26 mouse cellular contexts compared by ENCODE assay signal in genomic region chr8:122637230-122637629, GRCm38 (mm10). TPM values are rescaled to one million over a fixed set of nuclear protein-coding genes. Genes with fewer than 3 reads are reported as not detected.
DNase-seq lines count a peak whose midpoint lies in the region; ATAC-seq and TF ChIP-seq lines count a peak whose summit lies in the region.
"Had no signal": no experiment of that assay in that cellular context is flagged by ENCODE, and none has a peak within 500 bp of the region (broad histone marks: within the 10 kb centered on the region; RNA-seq: fewer than 3 reads in every experiment).

No protein-coding gene starts in this region.

- H3K9ac ChIP-seq in liver, embryonic 12.5 days, result 0 out of 2 replicates have a peak overlapping the region, but pooled peaks have one; percentile 17
- H3K9ac ChIP-seq in liver, embryonic 11.5 days (ENCODE audit: low read depth, low read length), result no peak overlapping the region
- no peak overlapping the region for H3K9ac ChIP-seq in stomach, embryonic 16.5 days (ENCODE audit: low read length)
- H3K9ac ChIP-seq: embryonic facial prominence, embryonic 12.5 days; forebrain, embryonic 12.5 days; hindbrain, embryonic 15.5 days had no signal

- H3K9me3 ChIP-seq in liver, embryonic 12.5 days (replicated peaks), result no peaks in the 10 kb centered on the region
- no peaks in the 10 kb centered on the region for H3K9me3 ChIP-seq in liver, embryonic 11.5 days (ENCODE audit: control insufficient read depth, low read length)
- H3K9me3 ChIP-seq in limb, embryonic 10.5 days (replicated peaks), result no peaks in the 10 kb centered on the region
- no peaks in the 10 kb centered on the region for H3K9me3 ChIP-seq in stomach, embryonic 16.5 days (replicated peaks; ENCODE audit: control insufficient read depth, low read length)
- H3K9me3 ChIP-seq: embryonic facial prominence, embryonic 12.5 days; forebrain, embryonic 12.5 days; hindbrain, embryonic 15.5 days had no signal

- H3K27ac ChIP-seq in gastrocnemius, adult 2 months, result peak overlapping the region; percentile 46; the same call in 1 of the 2 replicates
- H3K27ac ChIP-seq in liver, embryonic 12.5 days, result peak overlapping the region; percentile 82
- no peak overlapping the region for H3K27ac ChIP-seq in liver, embryonic 11.5 days (ENCODE audit: low read depth, low read length)
- H3K27ac ChIP-seq in limb, embryonic 10.5 days, result peak overlapping the region; percentile 11; the same call in 1 of the 2 replicates
- peak overlapping the region; percentile 87 for H3K27ac ChIP-seq in stomach, embryonic 16.5 days (ENCODE audit: low read length)
- H3K27ac ChIP-seq: embryonic facial prominence, embryonic 12.5 days; forebrain, embryonic 12.5 days; hindbrain, embryonic 15.5 days had no signal

- peaks cover 99% of the 10 kb centered on the region for H3K36me3 ChIP-seq in liver, embryonic 12.5 days
- peaks cover 24% of the 10 kb centered on the region for H3K36me3 ChIP-seq in liver, embryonic 11.5 days (ENCODE audit: control insufficient read depth, insufficient read depth, low read length)
- peaks cover 39% of the 10 kb centered on the region for H3K36me3 ChIP-seq in limb, embryonic 10.5 days
- H3K36me3 ChIP-seq in stomach, embryonic 16.5 days (ENCODE audit: control insufficient read depth, insufficient read depth, low read length), result no peaks in the 10 kb centered on the region
- H3K36me3 ChIP-seq: embryonic facial prominence, embryonic 12.5 days had no signal

- H3K4me3 ChIP-seq in gastrocnemius, adult 2 months, result no peak overlapping the region
- no peak overlapping the region for H3K4me3 ChIP-seq in liver, embryonic 12.5 days
- H3K4me3 ChIP-seq in liver, embryonic 11.5 days (ENCODE audit: low read depth, low read length), result no peak overlapping the region
- H3K4me3 ChIP-seq in limb, embryonic 10.5 days, result no peak overlapping the region
- no peak overlapping the region for H3K4me3 ChIP-seq in stomach, embryonic 16.5 days (replicated peaks; ENCODE audit: low read length)
- H3K4me3 ChIP-seq: embryonic facial prominence, embryonic 12.5 days; forebrain, embryonic 12.5 days; hindbrain, embryonic 15.5 days had no signal

- H3K4me2 ChIP-seq in liver, embryonic 12.5 days, result peak overlapping the region; percentile 52; the same call in 1 of the 2 replicates
- H3K4me2 ChIP-seq in liver, embryonic 11.5 days, result no peak overlapping the region
- no peak overlapping the region for H3K4me2 ChIP-seq in stomach, embryonic 16.5 days (ENCODE audit: low read depth, low read length)
- H3K4me2 ChIP-seq: embryonic facial prominence, embryonic 12.5 days; forebrain, embryonic 12.5 days; heart, embryonic 11.5 days; hindbrain, embryonic 15.5 days had no signal

- 83% methylated on average over 9 of the region's 9 CpGs for WGBS in liver, embryonic 12.5 days (ENCODE audit: insufficient replicate concordance)
- 85% methylated on average over 9 of the region's 9 CpGs for WGBS in liver, embryonic 11.5 days
- WGBS in limb, embryonic 10.5 days, result 91% methylated on average over 9 of the region's 9 CpGs
- 78% methylated on average over 9 of the region's 9 CpGs for WGBS in stomach, embryonic 16.5 days

- H3K4me1 ChIP-seq in liver, embryonic 12.5 days, result peaks cover 57% of the 10 kb centered on the region
- peaks cover 27% of the 10 kb centered on the region for H3K4me1 ChIP-seq in liver, embryonic 11.5 days (replicated peaks; ENCODE audit: control insufficient read depth, insufficient read depth, low read length)
- peaks cover 67% of the 10 kb centered on the region for H3K4me1 ChIP-seq in limb, embryonic 10.5 days
- H3K4me1 ChIP-seq in stomach, embryonic 16.5 days (ENCODE audit: control insufficient read depth, insufficient read depth, low read length), result peaks cover 49% of the 10 kb centered on the region

- DNase-seq in gastrocnemius, adult 2 months, result no peak
- no peak for DNase-seq in gastrocnemius, postnatal 25 days
- DNase-seq in liver, embryonic 11.5 days (ENCODE audit: low spot score), result no peak
- no peak for DNase-seq in limb, embryonic 10.5 days (ENCODE audit: low spot score)
- no peak for DNase-seq in retina, postnatal 1 day
- DNase-seq: adrenal gland, postnatal 10 days; cerebellum, adult 11 months; cerebellum, adult 8-10 months; embryo, embryonic 11 days had no signal

- no peak for TF ChIP-seq CTCF in gastrocnemius, adult 2 months (IDR thresholded peaks at IDR 0.05)

- intact Hi-C loops in gastrocnemius, adult 2 months (cut with DNase I), result loop anchor here (1.0 kb wide), 1 partner anchor 14 kb away; no protein-coding TSS in a partner anchor

- no peaks in the 10 kb centered on the region for H3K27me3 ChIP-seq in liver, embryonic 12.5 days (replicated peaks)
- no peaks in the 10 kb centered on the region for H3K27me3 ChIP-seq in liver, embryonic 11.5 days (replicated peaks; ENCODE audit: control insufficient read depth, insufficient read depth, low read length)
- no peaks in the 10 kb centered on the region for H3K27me3 ChIP-seq in limb, embryonic 10.5 days (ENCODE audit: low read depth, poor library complexity, severe bottlenecking)
- no peaks in the 10 kb centered on the region for H3K27me3 ChIP-seq in stomach, embryonic 16.5 days (ENCODE audit: control insufficient read depth, insufficient read depth, low read length)
- H3K27me3 ChIP-seq: embryonic facial prominence, embryonic 12.5 days; hindbrain, embryonic 15.5 days had no signal

- ATAC-seq in liver, embryonic 12.5 days, result no peak
- no peak for ATAC-seq in liver, embryonic 11.5 days (replicated peaks; ENCODE audit: low FRiP score)
- no peak for ATAC-seq in stomach, embryonic 16.5 days (ENCODE audit: insufficient read depth, low FRiP score)
- no peak for ATAC-seq in frontal cortex, adult (ENCODE audit: low TSS enrichment)
- ATAC-seq: forebrain, embryonic 16.5 days had no signal

RNA-seq across cellular contexts. Expression of gene Pabpn1l, which starts 14.7 kb away (rescaled TPM):
- total RNA-seq in gastrocnemius, adult 2 months (2021), result not detected
- not detected for total RNA-seq in gastrocnemius, postnatal 25 days (2021)
- polyA plus RNA-seq in liver, embryonic 12.5 days (2016; fragmentation: Nextera tagmentation; extraction: Ambion mirVana), result not detected in 2 replicates
- not detected in 2 replicates for polyA plus RNA-seq in liver, embryonic 11.5 days (2014; fragmentation: Nextera tagmentation; extraction: Ambion mirVana)
- polyA plus RNA-seq in limb, embryonic 10.5 days (2016; fragmentation: Nextera tagmentation; extraction: Ambion mirVana), result not detected in 2 replicates
- polyA plus RNA-seq in stomach, embryonic 16.5 days (2015; fragmentation: Nextera tagmentation; extraction: Ambion mirVana), result not detected in 2 replicates
- total RNA-seq: adrenal gland, postnatal 10 days; adrenal gland, postnatal 4 days; common myeloid progenitor, adult 5-6 weeks; gastrocnemius, adult 18-20 months; gastrocnemius, postnatal 36 days; heart, postnatal 36 days; MEL had no signal
- polyA plus RNA-seq: C2C12; embryonic facial prominence, embryonic 12.5 days; forebrain, embryonic 12.5 days; forebrain, embryonic 16.5 days; heart, embryonic 11.5 days; heart, embryonic 16.5 days; hindbrain, embryonic 11.5 days; hindbrain, embryonic 15.5 days had no signal

RNA-seq across cellular contexts. Expression of gene Trappc2l, which starts 25.8 kb away (rescaled TPM):
- total RNA-seq in gastrocnemius, adult 2 months (2021), result 10 to 100 TPM; 39.3 to 45.5 TPM
- 10 to 100 TPM; 37.9 to 40.3 TPM for total RNA-seq in gastrocnemius, postnatal 25 days (2021)
- 27.2 and 30.0 TPM in 2 replicates for polyA plus RNA-seq in liver, embryonic 12.5 days (2016; fragmentation: Nextera tagmentation; extraction: Ambion mirVana)
- polyA plus RNA-seq in liver, embryonic 11.5 days (2014; fragmentation: Nextera tagmentation; extraction: Ambion mirVana), result 40.3 and 44.6 TPM in 2 replicates
- polyA plus RNA-seq in limb, embryonic 10.5 days (2016; fragmentation: Nextera tagmentation; extraction: Ambion mirVana), result 49.4 and 51.5 TPM in 2 replicates
- polyA plus RNA-seq in stomach, embryonic 16.5 days (2015; fragmentation: Nextera tagmentation; extraction: Ambion mirVana), result 41.4 and 50.6 TPM in 2 replicates

RNA-seq across cellular contexts. Expression of gene Galns, which starts 26.0 kb away (rescaled TPM):
- total RNA-seq in gastrocnemius, adult 2 months (2021), result 1 to 10 TPM; 1.0 to 1.1 TPM
- total RNA-seq in gastrocnemius, postnatal 25 days (2021), result 1 to 10 TPM; 1.3 to 1.8 TPM
- 4.6 TPM in 2 replicates for polyA plus RNA-seq in liver, embryonic 12.5 days (2016; fragmentation: Nextera tagmentation; extraction: Ambion mirVana)
- polyA plus RNA-seq in liver, embryonic 11.5 days (2014; fragmentation: Nextera tagmentation; extraction: Ambion mirVana), result 6.5 and 6.6 TPM in 2 replicates
- polyA plus RNA-seq in limb, embryonic 10.5 days (2016; fragmentation: Nextera tagmentation; extraction: Ambion mirVana), result 4.0 and 5.7 TPM in 2 replicates
- 14.7 and 14.8 TPM in 2 replicates for polyA plus RNA-seq in stomach, embryonic 16.5 days (2015; fragmentation: Nextera tagmentation; extraction: Ambion mirVana)
